ENCODE assay signal across 22 mouse cellular contexts in genomic region chr13:55011103-55011502, GRCm38 (mm10). TPM values are rescaled to one million over a fixed set of nuclear protein-coding genes. Genes with fewer than 3 reads are reported as not detected.
A peak's percentile ranks its signal among the peaks of the same experiment; 100 is the strongest.
DNase-seq lines count a peak whose midpoint lies in the region; ATAC-seq and TF ChIP-seq lines count a peak whose summit lies in the region.
"Had no signal": no experiment of that assay in that cellular context is flagged by ENCODE, and none has a peak within 500 bp of the region (broad histone marks: within the 10 kb centered on the region; RNA-seq: fewer than 3 reads in every experiment).

No protein-coding gene starts in this region.

- H3K9me3 ChIP-seq in forebrain, embryonic 10.5 days, result no peaks in the 10 kb centered on the region
- no peaks in the 10 kb centered on the region for H3K9me3 ChIP-seq in forebrain, embryonic 14.5 days (replicated peaks; ENCODE audit: control insufficient read depth, low read length)
- H3K9me3 ChIP-seq in midbrain, embryonic 10.5 days (replicated peaks), result no peaks in the 10 kb centered on the region
- H3K9me3 ChIP-seq in midbrain, embryonic 11.5 days (ENCODE audit: control insufficient read depth, low read length), result no peaks in the 10 kb centered on the region
- H3K9me3 ChIP-seq: G1E had no signal

- intact Hi-C loops in left cerebral cortex, postnatal 4 days (cut with DNase I), result no loop called here
- intact Hi-C loops in left cerebral cortex, adult 2 months (cut with DNase I), result no loop called here

- H3K4me1 ChIP-seq in forebrain, embryonic 10.5 days, result peaks cover 57% of the 10 kb centered on the region
- H3K4me1 ChIP-seq in forebrain, embryonic 14.5 days (ENCODE audit: control insufficient read depth, insufficient read depth, low read length), result 0 out of 2 replicates have a peak, but pooled peaks cover 7% of the 10 kb centered on the region
- peaks cover 90% of the 10 kb centered on the region for H3K4me1 ChIP-seq in midbrain, embryonic 10.5 days
- peaks cover 33% of the 10 kb centered on the region for H3K4me1 ChIP-seq in midbrain, embryonic 11.5 days (ENCODE audit: control insufficient read depth, insufficient read depth, low read length)

- no peak overlapping the region for H3K4me3 ChIP-seq in forebrain, embryonic 10.5 days
- no peak overlapping the region for H3K4me3 ChIP-seq in forebrain, embryonic 14.5 days (ENCODE audit: low read depth, low read length)
- no peak overlapping the region for H3K4me3 ChIP-seq in left cerebral cortex, adult 2 months
- no peak overlapping the region for H3K4me3 ChIP-seq in midbrain, embryonic 10.5 days
- no peak overlapping the region for H3K4me3 ChIP-seq in midbrain, embryonic 11.5 days (ENCODE audit: low read depth, low read length)

- DNase-seq in cerebellum, postnatal 10 days, result peak; percentile 60 to 63
- no peak for DNase-seq in cerebellum, adult 11 months
- DNase-seq in forebrain, embryonic 10.5 days (ENCODE audit: extremely low spot score, low spot score), result no peak
- DNase-seq in forebrain, embryonic 14.5 days (ENCODE audit: low spot score), result no peak
- DNase-seq in left cerebral cortex, postnatal 4 days, result peak; percentile 54
- DNase-seq in left cerebral cortex, adult 2 months (ENCODE audit: extremely low spot score in 1 of 2, low spot score in 2 of 2), result no peak
- DNase-seq in midbrain, embryonic 10.5 days (ENCODE audit: low spot score), result no peak
- DNase-seq in midbrain, embryonic 11.5 days (ENCODE audit: low spot score, missing footprints), result no peak
- DNase-seq: adrenal gland, adult 2 months; adrenal gland, adult 8-10 months; adrenal gland, postnatal 10 days; adrenal gland, postnatal 14 days; adrenal gland, postnatal 25 days; adrenal gland, postnatal 36 days; B cell, adult 2 months; cerebellum, adult 11-12 months had no signal

- peaks cover 74% of the 10 kb centered on the region for H3K27me3 ChIP-seq in forebrain, embryonic 10.5 days (ENCODE audit: poor library complexity, severe bottlenecking)
- no peaks in the 10 kb centered on the region for H3K27me3 ChIP-seq in forebrain, embryonic 14.5 days (replicated peaks; ENCODE audit: control insufficient read depth, insufficient read depth, low read length)
- H3K27me3 ChIP-seq in midbrain, embryonic 10.5 days (ENCODE audit: low read depth, poor library complexity, severe bottlenecking), result peaks cover 84% of the 10 kb centered on the region
- H3K27me3 ChIP-seq in midbrain, embryonic 11.5 days (ENCODE audit: control insufficient read depth, insufficient read depth, low read length), result peaks cover 10% of the 10 kb centered on the region; the same call in 1 of the 2 replicates

- no peak overlapping the region for H3K9ac ChIP-seq in forebrain, embryonic 14.5 days (ENCODE audit: low read length)
- no peak overlapping the region for H3K9ac ChIP-seq in midbrain, embryonic 11.5 days (ENCODE audit: low read length)

- no peak overlapping the region for H3K4me2 ChIP-seq in forebrain, embryonic 14.5 days (ENCODE audit: low read length)
- no peak overlapping the region for H3K4me2 ChIP-seq in midbrain, embryonic 11.5 days

- WGBS in forebrain, embryonic 10.5 days, result 93% methylated on average over 15 of the region's 15 CpGs
- WGBS in forebrain, embryonic 14.5 days, result 92% methylated on average over 15 of the region's 15 CpGs
- 89% methylated on average over 15 of the region's 15 CpGs for WGBS in midbrain, embryonic 10.5 days
- 90% methylated on average over 15 of the region's 15 CpGs for WGBS in midbrain, embryonic 11.5 days

- no peaks in the 10 kb centered on the region for H3K36me3 ChIP-seq in forebrain, embryonic 10.5 days (replicated peaks)
- H3K36me3 ChIP-seq in forebrain, embryonic 14.5 days (ENCODE audit: control insufficient read depth, insufficient read depth, low read length), result no peaks in the 10 kb centered on the region
- no peaks in the 10 kb centered on the region for H3K36me3 ChIP-seq in midbrain, embryonic 10.5 days
- H3K36me3 ChIP-seq in midbrain, embryonic 11.5 days (ENCODE audit: control insufficient read depth, insufficient read depth, low read length), result no peaks in the 10 kb centered on the region
- H3K36me3 ChIP-seq: G1E had no signal

- TF ChIP-seq CTCF in left cerebral cortex, adult 2 months (IDR thresholded peaks at IDR 0.05), result no peak

- no peak for ATAC-seq in forebrain, embryonic 14.5 days
- ATAC-seq in midbrain, embryonic 11.5 days (ENCODE audit: low FRiP score), result no peak
- ATAC-seq: activated CD4-positive, CD25-positive, alpha-beta regulatory T cell, adult 4 months; CD4-positive, CD25-positive, alpha-beta regulatory T cell, adult 4 months; Patski had no signal

- H3K27ac ChIP-seq in forebrain, embryonic 10.5 days, result 0 out of 2 replicates have a peak overlapping the region, but pooled peaks have one; percentile 20
- H3K27ac ChIP-seq in forebrain, embryonic 14.5 days (ENCODE audit: low read depth, low read length), result no peak overlapping the region
- no peak overlapping the region for H3K27ac ChIP-seq in left cerebral cortex, adult 2 months
- peak overlapping the region; percentile 17; the same call in 1 of the 2 replicates for H3K27ac ChIP-seq in midbrain, embryonic 10.5 days (replicated peaks)
- no peak overlapping the region for H3K27ac ChIP-seq in midbrain, embryonic 11.5 days (ENCODE audit: low read depth, low read length)

RNA-seq across cellular contexts. Expression of gene Hk3, which starts 10.1 kb away (rescaled TPM):
- 0.58 TPM in 2 replicates for polyA plus RNA-seq in forebrain, embryonic 10.5 days (2016; fragmentation: Nextera tagmentation; extraction: Ambion mirVana)
- 0.80 and 1.1 TPM in 2 replicates for polyA plus RNA-seq in forebrain, embryonic 14.5 days (2014; fragmentation: Nextera tagmentation; extraction: Ambion mirVana)
- 1 to 10 TPM; 1.1 to 1.3 TPM for total RNA-seq in left cerebral cortex, postnatal 4 days (2021)
- 1 to 10 TPM; 1.2 to 1.3 TPM for total RNA-seq in left cerebral cortex, adult 2 months (2021)
- 1.1 and 1.4 TPM in 2 replicates for polyA plus RNA-seq in midbrain, embryonic 10.5 days (2016; fragmentation: Nextera tagmentation; extraction: Ambion mirVana)
- 0.94 and 0.95 TPM in 2 replicates for polyA plus RNA-seq in midbrain, embryonic 11.5 days (2014; fragmentation: Nextera tagmentation; extraction: Ambion mirVana)
- total RNA-seq: MEL had no signal
- polyA plus RNA-seq: C2C12, Patski had no signal

Comparison
In these comparisons a context has a peak if more than half of its experiments do, and no peak if none do; other contexts are left out.
1. DNase-seq: peak in cerebellum, postnatal 10 days (2 of 2) and left cerebral cortex, postnatal 4 days (single experiment); none in cerebellum, adult 11 months (single experiment), forebrain, embryonic 10.5 days (single experiment), forebrain, embryonic 14.5 days (single experiment), left cerebral cortex, adult 2 months (0 of 2), midbrain, embryonic 10.5 days (single experiment) and midbrain, embryonic 11.5 days (single experiment).
2. H3K27ac ChIP-seq: peak in forebrain, embryonic 10.5 days (single experiment) and midbrain, embryonic 10.5 days (single experiment); none in forebrain, embryonic 14.5 days (single experiment), left cerebral cortex, adult 2 months (single experiment) and midbrain, embryonic 11.5 days (single experiment).